Mouse (Mus musculus) megakaryocyte, adult 5-6 weeks (primary cell): ENCODE data around the gene Bpifb9a. TPM values are rescaled to one million over a fixed set of nuclear protein-coding genes. Genes with fewer than 3 reads are reported as not detected.
A peak's percentile ranks its signal among the peaks of the same experiment; 100 is the strongest.
"Not testable (repeated sequence)": the region's sequence is repeated elsewhere in the genome, so short reads cannot be mapped to it uniquely, and the experiment has no call there.

Source experiments
- ATAC-seq: 2 replicates; pipeline ENCODE4 v1.8.0; 2016; ENCODE audit warnings: mild to moderate bottlenecking, inconsistent platforms; ENCODE audit not compliant: poor library complexity, severe bottlenecking
- total RNA-seq, 2 experiments: library from RNA; stranded (forward) in 1 of 2; stranded (reverse) in 1 of 2; fragments of 153-499, 151-499 nt in 1 of 2; fragments of 221-1000, 200-1000 nt in 1 of 2; gene quantifications; 2 replicates each; pipeline versions ENCODE4 v1.2.3 to v1.2.4; 2015 to 2017

The Bpifb9a gene
- total RNA-seq, 2 experiments from 2014 or later, result not detected

GRCm38 (mm10) chr2:154304604-154305003, 47.0 kb downstream of the Bpifb9a start:
- ATAC-seq, result peak; percentile 72

GRCm38 (mm10) chr2:154306927-154307326, 49.3 kb downstream of the Bpifb9a start, which contains the start of gene Bpifb9b:
Gene Bpifb9b, plus strand, starts transcription at chr2:154307227.
- ATAC-seq, result not testable (repeated sequence)

- peak; percentile 98 for ATAC-seq
These were observed 56.1 kb downstream of the Bpifb9a start for GRCm38 (mm10) chr2:154313771-154314170.

Other genes with a start within 250 kb of the Bpifb9a start
- not detected in 2 replicates for gene Bpifa2, start 249.6 kb upstream of the Bpifb9a start, total RNA-seq (2015)
- not detected in 2 replicates for gene Bpifa2, start 249.6 kb upstream of the Bpifb9a start, total RNA-seq (2017)
- gene Bpifa3, start 127.5 kb upstream of the Bpifb9a start, total RNA-seq (2015), result not detected in 2 replicates
- gene Bpifa3, start 127.5 kb upstream of the Bpifb9a start, total RNA-seq (2017), result not detected in 2 replicates
- not detected in 2 replicates for gene Bpifa1, start 115.0 kb upstream of the Bpifb9a start, total RNA-seq (2015)
- not detected in 2 replicates for gene Bpifa1, start 115.0 kb upstream of the Bpifb9a start, total RNA-seq (2017)
- gene Bpifa5, start 95.2 kb upstream of the Bpifb9a start, total RNA-seq (2015), result not detected in 2 replicates
- gene Bpifa5, start 95.2 kb upstream of the Bpifb9a start, total RNA-seq (2017), result not detected in 2 replicates
- gene Bpifb1, start 67.0 kb upstream of the Bpifb9a start, total RNA-seq (2015), result not detected in 2 replicates
- gene Bpifb1, start 67.0 kb upstream of the Bpifb9a start, total RNA-seq (2017), result not detected in 2 replicates
- gene Bpifb5, start 34.1 kb upstream of the Bpifb9a start, total RNA-seq (2015), result not detected in 2 replicates
- gene Bpifb5, start 34.1 kb upstream of the Bpifb9a start, total RNA-seq (2017), result not detected in 2 replicates
- gene Bpifb9b, start 49.4 kb downstream of the Bpifb9a start, total RNA-seq (2015), result not detected in 2 replicates
- not detected in 2 replicates for gene Bpifb9b, start 49.4 kb downstream of the Bpifb9a start, total RNA-seq (2017)
- gene Cdk5rap1, start 115.2 kb downstream of the Bpifb9a start, total RNA-seq (2015), result 6.5 and 9.8 TPM in 2 replicates
- gene Cdk5rap1, start 115.2 kb downstream of the Bpifb9a start, total RNA-seq (2017), result 12.9 and 13.5 TPM in 2 replicates
- 0.22 and 0.62 TPM in 2 replicates for gene Snta1, start 150.2 kb downstream of the Bpifb9a start, total RNA-seq (2015)
- 1.1 and 1.4 TPM in 2 replicates for gene Snta1, start 150.2 kb downstream of the Bpifb9a start, total RNA-seq (2017)
- 13.7 and 19.1 TPM in 2 replicates for gene Cbfa2t2, start 178.6 kb downstream of the Bpifb9a start, total RNA-seq (2015)
- gene Cbfa2t2, start 178.6 kb downstream of the Bpifb9a start, total RNA-seq (2017), result 7.5 and 22.8 TPM in 2 replicates